Mouse (Mus musculus) stomach, embryonic 16.5 days (tissue): Measurements from ENCODE around the gene Hbq1a. TPM values are rescaled to one million over a fixed set of nuclear protein-coding genes. Genes with fewer than 3 reads are reported as not detected.

Source experiments
- ATAC-seq: fragments of 200-750 bp; cut with Nextera tagmentation; 2 replicates; pipeline ENCODE4 v1.8.0; 2017; ENCODE audit warnings: moderate number of reproducible peaks, moderate TSS enrichment; ENCODE audit not compliant: insufficient read depth, low FRiP score
- H3K27ac ChIP-seq: fragments of 300-500 bp; sonication (generic); 2 replicates; pipeline ENCODE4 v1.5.1; 2014; ENCODE audit warnings: low read length
- H3K27me3 ChIP-seq: fragments of 300-500 bp; sonication (generic); 2 replicates; pipeline ENCODE4 v1.6.1; 2014; ENCODE audit warnings: low read length, control low read depth, mixed read lengths; ENCODE audit not compliant: control insufficient read depth, insufficient read depth
- H3K36me3 ChIP-seq: fragments of 300-500 bp; sonication (generic); 2 replicates; pipeline ENCODE4 v1.6.1; 2014; ENCODE audit warnings: low read length; ENCODE audit not compliant: control insufficient read depth, insufficient read depth
- H3K4me1 ChIP-seq: fragments of 300-500 bp; sonication (generic); 2 replicates; pipeline ENCODE4 v1.6.1; 2014; ENCODE audit warnings: low read length, control low read depth, mixed read lengths; ENCODE audit not compliant: control insufficient read depth, insufficient read depth
- H3K4me2 ChIP-seq: fragments of 300-500 bp; sonication (generic); 2 replicates; pipeline ENCODE4 v1.6.1; 2014; ENCODE audit warnings: low read depth, low read length, mixed read lengths
- H3K4me3 ChIP-seq: fragments of 300-500 bp; sonication (generic); replicated peaks from 2 replicates; pipeline ENCODE4 v1.5.1; 2014; ENCODE audit warnings: mild to moderate bottlenecking, low read length
- H3K9ac ChIP-seq: fragments of 300-500 bp; sonication (generic); 2 replicates; pipeline ENCODE4 v1.6.1; 2014; ENCODE audit warnings: low read length
- H3K9me3 ChIP-seq: fragments of 300-500 bp; sonication (generic); replicated peaks from 2 replicates; pipeline ENCODE4 v1.6.1; 2016; ENCODE audit warnings: low read length, control low read depth; ENCODE audit not compliant: control insufficient read depth
- WGBS: fragments of 180-500 bp; shearing (Covaris S2); extraction: QIAGEN DNeasy Blood & Tissue Kit; methylation state at CpG from one replicate; pipeline ENCODE4 v1.1.7; 2014; 5-methylcytosine and 5-hydroxymethylcytosine counted together
- polyA plus RNA-seq: library from polyadenylated mRNA; unstranded; fragments of >200 nt; fragmentation: Nextera tagmentation; extraction: Ambion mirVana; gene quantifications from 2 replicates; pipeline ENCODE4 v1.2.1, GENCODE M21; 2015

Gene Hbq1a
- polyA plus RNA-seq, 1 experiment from 2014 or later = 0.62 TPM

- peak overlapping the region; percentile 78 for H3K9ac ChIP-seq
- ATAC-seq = peak; percentile 0; the same call in 1 of the 2 replicates
- H3K4me3 ChIP-seq = peak overlapping the region; percentile 54
- no peaks in the 10 kb centered on the region for H3K27me3 ChIP-seq
- 15% methylated on average over 6 of the region's 6 CpGs for WGBS
- H3K9me3 ChIP-seq = no peaks in the 10 kb centered on the region
- peaks cover 16% of the 10 kb centered on the region; the same call in 1 of the 2 replicates for H3K4me1 ChIP-seq
- H3K27ac ChIP-seq = peak overlapping the region; percentile 87
- peak overlapping the region; percentile 61 for H3K4me2 ChIP-seq
- H3K36me3 ChIP-seq = 0 out of 2 replicates have a peak, but pooled peaks cover 4% of the 10 kb centered on the region
Observed at GRCm38 (mm10) chr11:32266776-32267175, 33.1 kb upstream of the Hbq1a start.

- peak within 1 kb of the TSS; percentile 61 for H3K4me2 ChIP-seq
- 0% methylated on average over 54 of the region's 54 CpGs for WGBS
- peak; percentile 98 for ATAC-seq
Observed at GRCm38 (mm10) chr11:32267188-32267884, 32.5 kb upstream of the Hbq1a start, which contains the start of gene Nprl3. Gene Nprl3, minus strand, starts transcription at chr11:32267707.

GRCm38 (mm10) chr11:32267964-32268363 lies 31.9 kb upstream of the Hbq1a start:
- no peaks in the 10 kb centered on the region for H3K27me3 ChIP-seq
- no peaks in the 10 kb centered on the region for H3K36me3 ChIP-seq
- peak overlapping the region; percentile 61 for H3K4me2 ChIP-seq
- 29% methylated on average over 5 of the region's 5 CpGs for WGBS
- ATAC-seq = no peak
- H3K4me1 ChIP-seq = peaks cover 13% of the 10 kb centered on the region; the same call in 1 of the 2 replicates
- peak overlapping the region; percentile 54 for H3K4me3 ChIP-seq
- H3K9ac ChIP-seq = peak overlapping the region; percentile 78
- H3K9me3 ChIP-seq = no peaks in the 10 kb centered on the region
- peak overlapping the region; percentile 60 for H3K27ac ChIP-seq

More at GRCm38 (mm10) chr11:32267188-32267884, 32.5 kb upstream of the Hbq1a start, which contains the start of gene Nprl3:
- peak within 1 kb of the TSS; percentile 54 for H3K4me3 ChIP-seq
- no peaks in the 10 kb centered on the region for H3K27me3 ChIP-seq
- peaks cover 16% of the 10 kb centered on the region; the same call in 1 of the 2 replicates for H3K4me1 ChIP-seq
- H3K36me3 ChIP-seq = 0 out of 2 replicates have a peak, but pooled peaks cover 4% of the 10 kb centered on the region
- H3K27ac ChIP-seq = peak within 1 kb of the TSS; percentile 87
- H3K9ac ChIP-seq = peak within 1 kb of the TSS; percentile 78
- no peaks in the 10 kb centered on the region for H3K9me3 ChIP-seq

- ATAC-seq = peak; percentile 63; the same call in 1 of the 2 replicates
- no peaks in the 10 kb centered on the region for H3K27me3 ChIP-seq
- no peak overlapping the region for H3K27ac ChIP-seq
- no peaks in the 10 kb centered on the region for H3K9me3 ChIP-seq
- H3K36me3 ChIP-seq = no peaks in the 10 kb centered on the region
- no peak overlapping the region for H3K9ac ChIP-seq
- H3K4me3 ChIP-seq = no peak overlapping the region
- WGBS = 73% methylated on average over 5 of the region's 5 CpGs
- H3K4me1 ChIP-seq = peaks cover 13% of the 10 kb centered on the region; the same call in 1 of the 2 replicates
- H3K4me2 ChIP-seq = no peak overlapping the region
Observed at GRCm38 (mm10) chr11:32268952-32269351, 30.9 kb upstream of the Hbq1a start.

- Histone ChIP-seq H3K4me1 (peaks cover 9% of the 10 kb centered on the region; the same call in 1 of the 2 replicates), H3K36me3 (no peaks in the 10 kb centered on the region), H3K9ac (no peak overlapping the region), H3K27ac (no peak overlapping the region), H3K27me3 (no peaks in the 10 kb centered on the region), H3K4me2 (no peak overlapping the region), H3K9me3 (no peaks in the 10 kb centered on the region), H3K4me3 (no peak overlapping the region)
- 35% methylated on average over 4 of the region's 4 CpGs for WGBS
- ATAC-seq = no peak
Observed at GRCm38 (mm10) chr11:32271178-32271577, 28.7 kb upstream of the Hbq1a start.

- H3K4me3 ChIP-seq = no peak within 1 kb of the TSS
- H3K4me1 ChIP-seq = no peaks in the 10 kb centered on the region
- no peaks in the 10 kb centered on the region for H3K9me3 ChIP-seq
- H3K4me2 ChIP-seq = no peak within 1 kb of the TSS
- H3K9ac ChIP-seq = no peak within 1 kb of the TSS
- no peak for ATAC-seq
- no peaks in the 10 kb centered on the region for H3K36me3 ChIP-seq
- WGBS = 79% methylated on average over 3 of the region's 3 CpGs
- H3K27ac ChIP-seq = no peak within 1 kb of the TSS
- no peaks in the 10 kb centered on the region for H3K27me3 ChIP-seq
Observed at GRCm38 (mm10) chr11:32276347-32276746, 23.5 kb upstream of the Hbq1a start, which contains the start of gene Hba-x. Gene Hba-x, plus strand, starts transcription at chr11:32276400.

- no peaks in the 10 kb centered on the region for H3K4me1 ChIP-seq
- no peak overlapping the region for H3K9ac ChIP-seq
- H3K27me3 ChIP-seq = no peaks in the 10 kb centered on the region
- WGBS = 68% methylated on average over 21 of the region's 21 CpGs
- no peak overlapping the region for H3K4me2 ChIP-seq
- no peak for ATAC-seq
- no peak overlapping the region for H3K27ac ChIP-seq
- no peaks in the 10 kb centered on the region for H3K9me3 ChIP-seq
- no peak overlapping the region for H3K4me3 ChIP-seq
- no peaks in the 10 kb centered on the region for H3K36me3 ChIP-seq
Observed at GRCm38 (mm10) chr11:32277736-32278457, 22.0 kb upstream of the Hbq1a start.

GRCm38 (mm10) chr11:32278458-32278957 lies 21.4 kb upstream of the Hbq1a start:
- Histone ChIP-seq H3K9me3 (no peaks in the 10 kb centered on the region), H3K36me3 (no peaks in the 10 kb centered on the region), H3K4me3 (no peak overlapping the region), H3K27me3 (no peaks in the 10 kb centered on the region), H3K9ac (no peak overlapping the region), H3K27ac (no peak overlapping the region), H3K4me1 (no peaks in the 10 kb centered on the region), H3K4me2 (no peak overlapping the region)
- WGBS = 77% methylated on average over 12 of the region's 12 CpGs
- ATAC-seq = no peak

- no peak for ATAC-seq
- Histone ChIP-seq H3K4me3 (no peak overlapping the region), H3K4me2 (no peak overlapping the region), H3K27me3 (no peaks in the 10 kb centered on the region), H3K36me3 (no peaks in the 10 kb centered on the region), H3K9me3 (no peaks in the 10 kb centered on the region), H3K9ac (no peak overlapping the region), H3K27ac (no peak overlapping the region), H3K4me1 (no peaks in the 10 kb centered on the region)
- 54% methylated on average over 2 of the region's 2 CpGs for WGBS
Observed at GRCm38 (mm10) chr11:32280646-32281045, 19.2 kb upstream of the Hbq1a start.
